Mouse (Mus musculus) c-Kit-positive CD71-positive TER-119-negative erythroid progenitor cells, embryonic 14.5 days (primary cell): ENCODE results near the gene Milr1.
A peak's percentile ranks its signal among the peaks of the same experiment; 100 is the strongest.
"Not testable (repeated sequence)": the region's sequence is repeated elsewhere in the genome, so short reads cannot be mapped to it uniquely, and the experiment has no call there.

Experiments
- DNase-seq: peaks from one replicate; pipeline ENCODE4 v3.0.0-alpha.2; 2013; ENCODE audit warnings: low read depth

Milr1 gene

DNA sequence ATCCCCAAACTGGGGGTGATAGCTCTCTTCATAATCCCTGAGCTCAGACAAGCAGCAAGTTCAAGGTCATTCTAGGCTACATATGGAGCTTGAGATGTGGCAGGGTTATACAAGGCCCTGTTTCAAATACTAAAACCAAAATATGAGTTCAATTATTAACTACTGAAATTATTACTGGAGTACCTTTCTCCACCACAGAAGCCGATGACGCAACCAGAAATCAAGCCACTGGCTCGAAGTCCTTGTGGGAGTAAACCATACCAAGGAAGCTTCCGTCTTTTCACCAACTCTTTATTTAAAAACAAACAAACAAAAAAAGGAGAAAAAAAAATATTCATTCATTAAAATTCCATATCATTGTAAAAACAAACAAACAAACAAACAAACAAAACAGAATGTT lies 25.9 kb downstream of the Milr1 start:
- no peak for DNase-seq

DNA sequence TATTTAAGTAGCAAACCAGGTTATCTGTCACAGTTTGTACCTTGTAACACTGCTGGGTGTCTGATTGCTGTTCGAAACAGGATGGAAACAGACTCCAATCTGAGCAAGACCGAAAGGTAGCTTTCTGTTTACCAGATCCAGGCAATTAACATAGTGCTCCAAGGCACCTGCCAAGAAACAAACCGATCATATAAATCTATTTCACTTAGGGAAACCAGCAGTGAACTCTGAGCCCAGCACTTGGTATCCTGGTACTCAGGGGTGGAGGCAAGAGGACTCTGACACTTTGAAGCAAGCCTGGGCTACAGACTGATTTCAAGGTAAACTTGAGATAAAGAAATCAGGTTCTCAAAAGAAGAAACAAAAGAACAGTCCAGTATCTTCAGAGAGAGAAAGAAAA lies 26.4 kb downstream of the Milr1 start:
- DNase-seq, result no peak

DNA sequence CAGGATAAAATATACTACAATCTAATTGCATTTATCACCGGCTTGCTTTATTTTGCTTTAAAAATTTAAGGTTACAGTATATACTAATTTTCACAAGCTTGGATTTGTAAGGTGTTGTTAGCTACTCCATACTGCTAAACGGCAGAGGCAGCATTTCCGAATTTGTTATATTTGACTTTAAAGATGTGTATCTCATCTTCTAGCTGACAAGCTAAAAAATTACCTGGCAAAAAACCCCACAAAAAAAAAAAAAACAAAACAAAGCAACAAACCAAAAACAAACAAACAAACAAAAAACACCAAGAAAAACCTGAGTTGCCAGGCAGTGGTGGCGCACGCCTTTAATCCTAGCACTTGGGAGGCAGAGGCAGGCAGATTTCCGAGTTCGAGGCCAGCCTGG lies 27.1 kb downstream of the Milr1 start:
- DNase-seq, result no peak

DNA sequence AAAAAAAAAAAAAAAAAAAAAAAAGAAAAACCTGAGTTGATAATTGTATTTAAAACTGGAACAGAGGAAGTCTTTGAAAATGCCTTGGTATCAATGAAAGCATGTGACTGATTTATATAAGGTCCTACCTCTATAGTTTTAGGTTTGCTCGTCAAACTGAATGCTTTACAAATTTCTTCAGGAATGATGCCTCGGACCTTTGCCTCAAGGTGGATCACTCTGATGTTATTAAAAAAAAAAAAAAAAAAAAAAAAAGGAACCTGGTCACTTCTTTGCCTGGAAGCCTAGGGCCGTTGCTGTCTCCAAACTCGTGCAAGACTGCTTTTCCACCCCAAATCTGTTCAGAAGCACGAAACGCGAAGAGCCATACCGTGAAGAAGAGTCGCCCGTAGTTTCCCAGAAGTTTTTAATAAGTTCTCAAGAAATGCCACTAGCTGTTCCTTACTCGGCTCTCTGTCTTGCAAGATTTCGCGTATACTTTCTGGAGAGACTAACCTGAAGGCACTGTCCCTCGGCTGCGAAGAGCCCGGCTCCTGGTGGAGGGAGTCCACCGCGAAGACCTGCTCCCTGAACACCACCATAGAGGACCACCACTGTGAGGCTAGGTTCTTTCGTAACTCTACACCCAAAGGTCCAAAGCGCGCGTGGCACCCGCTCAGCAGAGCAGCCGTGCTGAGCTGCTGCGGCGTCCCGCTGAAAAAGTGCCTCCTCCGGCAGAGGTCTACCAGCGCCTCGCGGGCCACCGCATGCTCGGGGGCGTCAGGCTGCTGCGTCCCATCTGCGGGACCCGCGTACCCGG lies 27.8 kb downstream of the Milr1 start:
- DNase-seq, result no peak

DNA sequence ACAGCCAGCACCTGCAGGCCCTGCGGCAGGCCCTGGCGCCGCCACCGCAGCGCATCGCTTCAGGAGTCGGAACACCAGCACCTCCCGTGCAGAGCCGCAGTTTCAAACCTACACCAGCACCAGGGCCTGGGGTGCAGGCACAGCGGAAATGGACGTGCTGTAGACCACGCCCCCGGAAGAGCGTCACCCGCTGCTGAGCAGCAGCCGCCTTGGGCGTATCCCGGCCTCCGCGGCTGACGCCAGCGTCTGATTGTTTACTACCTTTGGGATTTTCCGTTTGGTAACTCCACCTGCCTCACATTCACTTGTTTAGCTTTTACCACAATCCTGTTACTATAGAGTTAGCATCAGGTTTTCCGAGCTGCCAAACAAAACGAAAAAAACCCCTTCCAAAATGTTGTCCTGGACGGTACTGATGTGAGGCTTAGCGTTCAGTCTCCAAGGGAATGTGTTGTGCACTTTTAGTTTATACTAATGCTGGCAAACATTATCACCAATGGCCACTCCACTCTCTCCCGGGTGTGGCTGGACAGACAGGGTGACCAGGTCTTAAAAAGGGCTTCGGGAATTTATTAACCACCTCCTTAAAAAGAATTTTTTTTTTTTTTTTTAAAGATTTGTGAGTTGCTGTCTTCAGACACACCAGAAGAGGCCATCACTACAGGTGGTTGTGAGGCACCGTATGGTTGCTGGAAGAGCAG lies 28.5 kb downstream of the Milr1 start, which contains the start of gene Polg2:
TSS of gene Polg2 (minus strand) at position 150 of the 701 bp plus-strand sequence.
- DNase-seq, result peak; percentile 90

DNA sequence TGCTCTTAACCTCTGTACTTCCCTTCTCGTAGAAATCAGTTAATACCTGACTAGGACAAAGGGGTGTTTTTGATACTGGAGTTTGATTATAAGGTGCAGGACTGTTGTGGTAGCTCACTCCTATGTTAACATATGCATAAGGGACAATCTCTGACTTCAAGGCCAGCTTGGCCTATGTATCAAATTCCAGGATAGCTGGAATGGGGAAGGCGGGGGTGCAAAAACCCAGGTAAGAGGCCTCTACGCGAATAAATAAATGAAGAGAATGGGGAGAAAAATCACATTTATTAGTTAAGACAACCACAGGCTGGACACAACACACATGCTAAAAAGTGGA lies 29.0 kb downstream of the Milr1 start:
- DNase-seq, result no peak

DNA sequence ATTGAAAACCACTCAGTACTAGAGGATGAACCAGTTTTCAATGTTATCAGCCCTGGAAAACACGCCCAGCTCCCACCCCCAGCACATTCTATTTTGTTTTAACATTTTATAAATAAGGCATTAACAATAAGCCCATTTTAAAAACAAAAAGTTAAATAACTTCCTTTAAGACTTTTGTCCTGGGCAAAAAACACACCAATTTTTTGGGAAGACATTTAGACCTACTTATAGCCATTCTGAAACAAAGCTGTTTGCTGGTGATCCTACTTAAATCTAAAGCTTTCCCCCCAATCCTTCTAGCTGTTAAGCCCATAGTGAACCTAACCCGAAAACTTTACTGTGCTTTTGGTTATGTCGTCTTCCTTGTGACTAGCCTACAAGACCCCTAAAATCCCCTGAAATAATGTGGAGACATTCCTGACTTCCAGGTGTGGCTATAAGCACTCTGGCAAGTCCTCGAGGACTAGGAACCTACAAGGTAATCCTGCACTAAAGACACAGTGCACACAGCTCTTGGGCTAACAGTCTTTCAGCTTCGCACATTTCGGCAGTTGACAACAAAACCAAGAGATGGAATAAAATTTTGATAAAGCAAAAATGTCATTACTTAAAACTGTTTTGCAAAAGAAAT lies 29.7 kb downstream of the Milr1 start:
- no peak for DNase-seq

DNA sequence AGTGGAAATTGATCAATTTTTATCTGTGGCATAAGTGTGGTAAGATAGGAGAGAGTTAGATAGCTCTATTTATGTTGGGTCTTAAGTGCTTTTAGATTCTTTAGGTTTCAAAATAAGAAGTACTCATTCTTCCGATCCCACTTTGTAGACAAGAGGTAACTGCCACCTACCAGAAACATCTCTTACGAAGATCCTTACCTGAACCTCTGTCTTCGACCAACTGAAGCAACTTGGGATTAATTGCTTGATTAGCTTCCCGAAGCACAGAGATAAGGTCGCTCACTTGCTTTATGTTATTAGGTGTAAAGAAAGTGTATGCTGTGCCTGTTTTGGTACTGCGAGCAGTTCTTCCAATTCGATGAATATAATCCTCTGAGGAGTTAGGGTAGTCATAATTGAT lies 31.2 kb downstream of the Milr1 start:
- not testable (repeated sequence) for DNase-seq

DNA sequence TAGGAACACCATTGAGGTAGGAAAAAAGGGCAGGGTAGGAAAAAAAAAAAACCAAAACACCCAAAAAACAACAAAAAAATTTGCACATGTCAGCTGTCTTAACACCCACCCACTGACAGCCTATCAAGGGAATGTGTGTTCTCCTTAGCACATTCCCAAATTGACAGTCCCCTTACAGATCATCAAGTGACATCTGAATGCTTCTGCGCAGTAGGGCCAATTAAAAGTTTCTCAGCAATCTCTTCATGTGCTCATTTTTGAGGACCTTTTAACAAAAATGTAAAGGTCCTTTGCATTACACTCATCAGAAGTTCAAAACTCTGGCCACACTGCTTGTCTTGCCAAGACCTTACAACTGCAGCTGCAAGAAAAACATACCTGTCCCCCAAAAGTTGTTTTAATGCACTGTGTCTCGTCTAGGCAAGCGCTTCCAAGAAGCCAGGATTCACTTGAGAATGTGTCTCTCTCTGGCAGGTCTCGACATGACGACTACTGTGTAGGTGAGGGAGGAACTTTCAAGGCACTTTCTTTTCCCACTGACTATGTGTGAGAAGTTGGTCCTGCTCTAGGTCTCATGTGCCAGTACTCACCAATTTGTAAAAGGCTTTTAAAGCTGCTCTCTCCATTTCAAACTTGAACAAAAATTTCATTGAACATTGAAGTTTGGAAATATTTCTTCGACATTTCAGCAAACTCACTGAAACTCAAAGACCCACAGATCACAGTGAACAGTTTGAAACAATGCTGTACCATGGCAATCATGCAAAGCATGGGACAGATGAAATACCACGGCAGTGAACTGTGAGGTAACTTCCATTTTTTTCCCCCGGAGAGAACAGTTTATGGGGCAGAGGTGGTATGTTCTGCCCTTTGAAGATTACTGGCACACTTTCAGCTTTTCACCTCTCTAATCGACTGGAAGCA lies 32.1 kb downstream of the Milr1 start:
- DNase-seq, result no peak

DNA sequence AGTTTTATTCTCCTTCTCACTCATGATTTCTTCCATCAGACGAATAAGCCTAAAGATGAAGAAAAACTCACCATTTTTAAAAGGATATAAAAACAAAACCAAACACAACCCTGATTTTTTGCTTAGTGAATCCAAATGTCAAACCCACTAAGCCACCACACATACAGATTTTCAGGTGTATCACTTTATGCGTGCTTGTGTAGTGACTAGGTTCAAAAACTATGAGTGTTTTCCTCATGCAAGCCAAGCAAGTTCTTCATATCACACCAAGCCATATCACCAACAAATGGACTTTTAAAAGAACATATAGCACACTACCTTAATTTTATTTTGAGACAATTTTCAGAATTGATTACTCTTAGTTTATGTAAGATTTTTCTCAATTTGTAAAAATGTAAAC lies 33.5 kb downstream of the Milr1 start:
- no peak for DNase-seq

DNA sequence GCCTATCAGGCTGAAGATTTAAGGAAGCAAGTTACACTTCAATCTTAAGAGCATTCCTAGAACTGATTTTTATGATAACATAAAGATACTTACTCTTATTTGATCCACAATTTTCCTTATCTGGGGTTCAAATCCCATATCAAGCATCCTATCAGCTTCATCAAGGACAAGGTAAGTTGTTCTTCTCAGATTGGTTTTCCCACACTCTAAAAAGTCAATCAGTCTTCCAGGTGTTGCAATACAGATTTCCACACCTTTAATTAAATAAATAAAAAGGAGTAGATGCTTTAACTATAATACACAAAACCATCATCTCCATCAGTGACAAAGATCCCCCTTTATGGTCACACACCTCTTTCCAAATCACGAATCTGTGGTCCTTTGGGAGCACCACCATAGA lies 34.0 kb downstream of the Milr1 start:
- no peak for DNase-seq

DNA sequence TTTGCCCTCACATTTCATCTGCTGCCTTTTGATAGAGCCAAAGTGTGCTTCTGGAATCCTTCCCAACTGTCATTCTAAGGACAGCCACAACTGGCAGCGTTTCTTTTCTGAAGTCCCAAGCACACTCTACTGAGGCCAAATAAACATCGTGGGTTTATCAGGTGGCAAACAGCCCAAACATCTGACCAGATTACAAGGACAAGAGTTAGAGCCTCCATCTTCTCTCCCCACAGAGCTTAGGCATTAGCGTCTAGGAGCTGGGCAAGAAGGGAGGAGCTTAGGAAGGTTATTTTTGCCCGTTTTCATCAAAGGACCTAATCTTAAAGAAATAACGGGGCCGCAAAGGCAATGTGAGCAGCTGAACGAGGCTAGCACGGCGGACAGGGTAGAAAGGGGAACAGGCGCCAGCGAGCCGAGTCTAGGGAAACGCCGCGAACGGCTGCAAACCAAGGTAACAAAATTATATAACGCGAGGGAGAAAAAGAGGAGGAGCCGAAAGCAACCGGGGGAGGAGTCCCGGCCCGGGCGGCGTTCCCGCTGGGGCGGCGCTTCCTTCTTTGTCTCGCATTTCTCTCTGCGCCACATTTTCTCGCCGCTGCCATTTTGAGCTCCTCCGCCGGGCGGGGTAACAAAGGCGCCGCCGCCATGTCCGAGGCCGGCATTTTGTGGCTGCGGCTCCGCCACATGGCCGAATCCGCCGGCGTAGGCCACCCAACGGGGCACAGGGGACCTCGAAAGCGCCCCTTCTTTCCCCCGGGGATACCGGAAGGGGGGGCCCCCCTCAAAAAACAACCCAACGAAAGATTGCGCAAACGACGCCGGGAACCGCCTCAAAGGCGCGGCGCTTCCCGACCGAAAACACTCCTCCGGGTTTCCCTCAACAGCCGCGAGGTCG lies 36.4 kb downstream of the Milr1 start:
- no peak for DNase-seq

DNA sequence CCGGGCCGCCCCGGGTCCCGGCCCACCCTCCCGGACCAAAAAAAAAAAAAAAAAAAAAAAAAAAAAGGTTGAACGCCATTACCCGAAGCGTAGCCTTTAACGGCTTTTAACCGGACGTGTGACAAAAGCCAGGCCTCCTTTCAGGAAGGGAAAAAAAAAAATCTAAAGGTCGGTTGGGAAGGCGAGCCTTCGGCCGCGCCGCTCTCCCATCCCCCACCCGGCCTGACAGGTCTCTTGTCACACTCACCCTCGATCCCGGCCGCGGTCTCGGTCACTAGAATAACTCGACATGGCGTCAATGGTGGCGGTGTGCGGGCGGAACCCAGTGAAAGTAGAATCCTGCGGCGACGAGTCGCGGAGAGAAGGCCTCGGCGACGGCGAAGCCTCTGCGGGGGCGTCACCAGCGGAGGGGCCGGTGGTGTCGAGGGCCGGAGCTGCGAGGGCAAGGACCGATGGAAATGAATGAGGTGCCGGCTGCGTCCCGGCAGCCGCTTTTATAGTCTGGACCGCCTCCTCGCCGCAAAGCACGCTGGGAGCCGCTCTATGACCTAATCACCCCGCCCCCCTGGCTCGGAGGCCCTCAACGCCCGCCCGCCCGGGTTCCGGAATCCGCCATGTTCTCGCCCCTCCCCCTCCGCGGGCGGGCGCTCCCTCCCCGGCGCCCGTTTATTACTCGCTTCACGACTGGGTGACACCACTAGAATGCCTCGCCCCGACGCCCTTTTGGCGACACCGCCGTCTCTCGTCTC lies 37.2 kb downstream of the Milr1 start:
- DNase-seq, result peak; percentile 89

DNA sequence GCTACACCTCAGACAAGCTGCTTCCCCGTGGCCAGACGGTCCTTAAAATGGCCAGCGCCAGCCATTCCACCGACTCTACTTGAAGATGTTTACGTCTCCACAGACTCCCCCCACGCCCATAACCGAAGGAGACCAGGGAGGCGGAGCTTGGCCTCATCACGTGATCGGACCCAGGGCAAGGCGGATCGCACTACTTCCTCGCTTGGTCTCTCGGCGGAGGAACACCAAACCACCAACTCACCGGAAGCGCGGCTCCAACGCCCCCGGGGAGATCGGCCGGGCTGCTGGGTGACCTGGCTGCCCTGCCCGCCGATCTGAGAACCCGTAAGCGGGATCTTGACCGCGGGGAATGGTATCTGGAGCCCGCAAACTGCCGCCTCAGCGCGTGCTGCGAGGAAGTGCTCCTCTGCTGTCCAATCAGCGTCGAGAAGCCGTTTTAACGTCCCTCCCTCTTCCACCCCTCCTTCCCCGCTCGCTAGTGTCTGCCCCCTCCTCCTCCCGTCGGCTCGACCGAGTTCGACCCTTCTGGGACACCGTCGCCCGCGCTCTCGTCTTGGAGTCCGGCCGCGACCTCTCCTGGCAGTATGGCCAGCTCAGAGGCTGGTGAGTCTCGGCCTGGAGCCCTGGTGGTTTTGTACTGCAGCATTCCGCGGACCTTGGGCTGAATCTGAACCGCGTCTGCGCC lies 37.9 kb downstream of the Milr1 start, which contains the start of the genes Ddx5 and Cep95:
TSS of gene Ddx5 (minus strand) at position 411 of the 685 bp plus-strand sequence.
TSS of gene Cep95 (plus strand) at position 478 of the 685 bp plus-strand sequence.
- DNase-seq, result peak; percentile 95

DNA sequence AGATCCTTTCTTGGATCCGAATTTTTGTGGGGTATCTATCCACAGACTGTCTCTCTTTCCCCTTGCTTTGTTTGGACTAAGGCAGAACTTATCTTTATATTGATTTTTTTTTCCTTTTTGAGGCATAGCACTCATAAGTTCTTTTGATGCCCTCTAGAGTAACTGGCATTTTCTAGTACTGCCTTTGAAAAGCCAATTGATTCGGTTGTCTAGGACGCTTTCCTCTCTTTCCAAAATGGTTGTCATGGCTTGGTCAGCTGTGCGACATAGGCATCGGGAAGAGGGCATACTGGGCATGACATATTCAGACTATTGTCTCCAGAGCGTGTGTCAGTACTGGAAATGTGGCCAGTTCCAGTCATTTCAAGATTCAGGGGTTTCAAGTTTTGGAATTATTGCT lies 38.6 kb downstream of the Milr1 start:
- DNase-seq, result no peak

DNA sequence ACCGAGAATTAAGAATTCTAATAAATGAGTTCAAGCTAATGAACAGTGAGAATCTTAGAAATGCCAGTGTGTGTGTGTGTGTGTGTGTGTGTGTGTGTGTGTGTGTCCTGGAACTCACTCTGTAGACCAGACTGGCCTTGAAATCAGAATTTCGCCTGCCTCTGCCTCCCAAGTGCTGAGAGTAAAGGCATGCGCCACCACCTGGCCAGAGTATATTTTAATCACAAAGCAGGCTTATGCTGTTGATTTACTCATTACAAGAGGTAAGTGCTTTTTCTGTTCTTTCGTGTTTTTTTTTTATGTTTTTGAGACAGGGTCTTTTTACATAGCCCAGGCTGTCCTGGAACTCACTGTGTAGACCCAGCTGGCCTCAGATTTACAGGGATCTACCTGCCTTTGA lies 42.8 kb downstream of the Milr1 start:
- no peak for DNase-seq

DNA sequence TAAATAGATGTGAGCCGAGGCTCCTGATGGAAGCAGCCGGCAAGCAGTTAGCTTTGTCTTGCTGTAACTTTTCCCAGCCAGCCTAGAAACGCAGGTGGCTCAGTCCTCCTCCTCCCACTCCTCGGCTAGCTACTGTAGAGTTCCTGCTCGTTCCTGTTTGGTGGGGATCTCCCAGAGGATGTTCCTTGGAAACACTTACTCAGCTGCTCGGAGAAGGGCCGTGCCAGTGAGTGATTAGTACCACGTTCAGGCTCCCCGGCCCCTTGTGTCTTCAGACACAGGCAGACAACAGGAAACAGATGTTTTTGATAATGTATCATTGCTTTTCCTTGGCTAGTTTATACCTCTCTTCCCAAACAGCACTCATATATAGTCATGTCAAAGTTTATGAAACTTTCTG lies 44.7 kb downstream of the Milr1 start:
- no peak for DNase-seq

DNA sequence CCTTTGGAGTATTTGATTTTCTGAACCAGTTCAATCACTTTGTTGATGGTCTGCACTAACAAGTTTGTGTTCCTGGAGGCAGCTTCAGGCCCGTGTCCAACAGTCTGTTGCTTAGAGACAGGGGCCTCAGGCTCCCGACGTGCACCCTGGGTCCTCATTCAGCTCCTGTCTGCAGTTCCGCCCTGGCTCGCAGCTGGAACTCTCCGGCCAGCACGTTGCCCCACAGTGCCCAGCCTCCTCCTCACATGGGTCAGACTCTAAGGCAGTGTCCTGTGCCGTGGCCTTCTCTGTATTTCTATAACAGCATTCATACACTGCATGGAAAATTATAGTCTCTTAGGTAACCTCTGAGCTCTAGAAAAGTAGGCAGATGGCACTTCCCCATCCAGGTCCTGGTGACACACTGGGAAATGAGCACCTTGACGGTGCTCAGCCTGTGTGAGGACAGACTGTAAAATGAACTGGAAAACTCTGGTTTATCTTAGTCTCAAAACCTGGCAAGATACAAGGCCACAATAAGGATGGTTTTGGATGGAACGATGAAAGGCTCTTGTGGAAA lies 51.1 kb downstream of the Milr1 start:
- DNase-seq, result no peak

DNA sequence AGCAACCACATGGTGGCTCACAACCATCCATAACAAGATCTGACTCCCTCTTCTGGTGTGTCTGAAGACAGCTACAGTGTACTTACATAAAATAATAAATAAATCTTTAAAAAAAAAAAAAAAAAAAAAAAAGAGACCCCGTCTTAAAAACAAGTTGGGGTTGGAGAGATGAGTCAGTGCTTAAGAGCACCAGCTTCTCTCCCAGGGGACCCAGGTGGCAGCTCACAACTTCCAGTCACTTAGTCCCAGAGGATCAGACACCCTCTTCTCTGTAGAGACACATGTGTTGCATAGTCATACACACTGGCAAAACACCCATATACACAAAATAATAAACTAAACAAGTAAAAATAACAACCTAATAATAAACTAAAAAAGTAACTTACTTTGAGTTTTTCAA lies 56.4 kb downstream of the Milr1 start:
- DNase-seq, result not testable (repeated sequence)
